Mouse (Mus musculus) fat pad, adult 2 months (tissue): ENCODE data around the gene Cst6.

Experiments used
- DNase-seq: peaks from one replicate; pipeline ENCODE4 v3.0.0-alpha.2; 2011; ENCODE audit warnings: low read depth, low spot score; ENCODE audit errors: extremely low read depth

Cst6 gene

DNA sequence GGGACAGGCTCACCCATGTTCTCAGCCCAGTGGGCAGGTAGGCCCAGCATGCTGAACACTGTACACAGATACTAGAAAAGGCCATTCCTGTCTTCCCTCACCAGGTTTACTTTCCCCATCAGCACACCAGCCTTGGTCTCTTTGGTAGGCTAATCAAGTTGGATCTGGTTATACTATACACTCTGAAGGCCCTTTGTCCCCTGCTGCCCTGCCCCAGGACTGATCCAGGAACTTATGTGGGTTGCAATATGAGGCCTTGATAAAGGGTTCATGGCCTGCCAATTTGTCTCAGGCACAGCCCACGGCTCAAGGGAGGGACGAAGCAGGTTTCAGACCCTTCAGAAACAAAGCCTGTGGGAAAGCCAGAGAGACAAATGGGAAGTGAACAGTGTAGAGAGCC is 4.2 kb upstream of the Cst6 start:
- DNase-seq, result no peak

DNA sequence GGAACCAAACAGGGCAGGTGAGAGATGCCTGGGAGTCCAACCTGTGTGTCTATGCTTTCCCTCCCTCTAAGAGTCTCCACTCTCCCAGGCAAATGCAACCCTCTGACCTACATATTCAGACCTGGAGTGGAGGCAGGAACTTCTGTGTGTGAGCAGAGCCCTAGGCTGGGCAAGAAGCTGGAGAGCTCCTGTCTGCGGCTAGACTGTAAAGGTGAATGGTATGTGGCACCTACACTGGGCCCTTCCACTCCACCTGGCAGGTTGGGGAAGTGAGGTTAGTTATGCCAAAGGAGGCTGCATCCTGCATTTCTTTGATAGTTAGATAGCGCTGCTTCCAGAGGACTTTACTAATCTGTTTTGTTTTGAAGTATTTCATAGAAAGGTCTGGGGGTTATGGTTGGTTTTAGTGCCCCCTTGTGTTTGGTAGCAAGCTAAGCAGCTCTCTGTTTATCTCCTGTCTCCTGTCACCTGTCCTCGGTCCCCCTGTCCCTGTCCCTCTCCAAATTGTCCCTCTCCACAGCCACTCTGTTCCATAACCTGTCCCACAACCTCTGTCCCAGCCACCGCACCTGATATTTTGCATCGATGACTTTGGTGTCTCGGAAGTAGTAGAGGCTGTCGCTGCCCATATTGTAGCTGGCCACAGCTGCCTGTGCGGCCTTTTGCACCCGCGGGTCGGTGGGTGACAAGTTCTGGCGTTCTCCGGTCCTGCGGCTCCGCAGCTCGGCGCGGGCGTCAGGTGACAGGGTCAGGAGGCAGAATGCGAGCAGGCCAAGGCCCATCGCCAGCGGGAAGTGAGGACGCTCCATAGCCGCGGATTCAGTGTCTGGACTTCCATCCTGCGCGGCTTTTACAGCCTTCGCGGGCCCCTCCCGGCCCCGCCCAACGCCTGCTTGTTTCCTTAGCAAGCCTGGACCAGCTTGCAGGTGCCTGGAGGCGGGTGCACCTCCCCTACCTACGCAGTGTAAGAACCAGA is 560 bp downstream of the Cst6 start:
- no peak for DNase-seq

DNA sequence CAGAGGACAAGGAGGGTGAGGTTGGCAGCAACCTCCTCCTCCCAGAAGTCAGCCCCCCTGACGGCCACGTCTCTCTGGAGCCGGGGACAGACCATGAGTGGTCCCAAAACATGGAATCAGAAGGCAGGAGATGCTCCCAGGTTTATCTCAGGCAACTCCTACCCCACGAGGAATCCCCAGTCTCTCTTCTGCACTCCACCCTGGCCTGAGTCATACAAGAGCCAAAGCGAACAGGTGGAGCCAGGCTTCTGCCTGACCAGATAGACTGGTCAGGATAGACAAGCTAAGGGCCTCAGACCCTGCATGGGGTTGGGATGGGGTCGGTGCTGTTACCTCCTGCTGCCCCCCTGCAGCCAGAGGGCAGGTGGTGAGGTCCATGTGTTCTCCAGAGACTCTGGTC is 1.3 kb downstream of the Cst6 start:
- DNase-seq, result no peak

DNA sequence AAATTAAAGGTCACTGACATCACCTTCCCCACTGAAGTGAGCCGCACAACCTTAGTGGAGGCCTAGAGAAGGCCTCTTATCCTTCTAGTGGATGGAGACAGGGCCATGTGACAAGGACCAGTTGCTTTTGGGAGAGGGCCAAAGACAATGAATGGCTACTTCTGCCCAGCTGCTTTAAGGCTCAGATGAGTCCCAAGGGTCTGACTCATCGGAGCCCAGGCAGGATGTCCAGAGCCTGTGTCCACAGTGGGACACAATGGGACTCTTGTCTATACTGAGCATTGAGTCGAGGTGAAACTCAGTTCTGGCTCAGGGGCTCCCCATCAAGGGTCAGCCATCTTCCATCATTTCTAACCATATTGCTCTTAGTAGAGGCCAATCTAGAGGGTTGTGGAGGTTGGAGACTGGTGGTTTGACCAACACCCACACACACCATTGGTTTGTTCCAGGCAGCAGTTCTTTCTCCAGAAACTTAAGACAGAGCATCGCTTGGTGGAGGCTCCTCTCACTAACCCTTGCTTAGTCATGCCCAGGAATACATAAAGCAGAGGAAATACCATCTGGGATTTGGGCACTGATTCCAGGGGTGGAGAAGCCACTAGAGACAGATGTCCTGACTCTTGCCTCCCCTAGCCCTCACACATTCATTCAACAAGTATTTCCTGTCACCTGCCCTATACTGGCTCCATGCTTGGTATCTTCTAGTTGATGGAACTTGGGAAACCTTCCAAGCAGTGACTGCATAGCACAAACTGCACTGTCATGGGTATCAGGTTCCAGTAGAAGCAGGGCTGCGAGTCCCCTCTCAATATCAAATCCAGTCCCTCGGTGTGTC is 3.9 kb downstream of the Cst6 start:
- no peak for DNase-seq

DNA sequence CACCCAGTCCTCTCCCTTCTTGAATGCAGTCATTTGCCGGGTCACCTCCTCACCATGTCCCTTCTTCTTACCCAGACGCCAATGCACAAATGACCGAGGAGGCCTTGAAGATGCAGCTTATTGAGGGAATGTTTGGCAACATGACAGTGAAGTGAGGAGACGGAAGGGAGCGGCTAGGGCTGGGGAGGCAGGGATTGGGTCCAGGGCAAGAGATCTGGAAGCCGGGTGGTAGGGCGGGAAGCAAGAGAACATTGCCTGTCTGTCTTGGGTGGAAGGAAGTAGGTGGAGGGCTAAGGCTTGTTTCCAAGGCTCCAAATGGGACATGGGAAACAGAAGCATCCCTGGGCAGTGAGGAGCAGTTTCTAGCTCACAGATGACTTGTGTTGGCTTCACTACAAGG is 8.0 kb downstream of the Cst6 start:
- DNase-seq, result no peak

DNA sequence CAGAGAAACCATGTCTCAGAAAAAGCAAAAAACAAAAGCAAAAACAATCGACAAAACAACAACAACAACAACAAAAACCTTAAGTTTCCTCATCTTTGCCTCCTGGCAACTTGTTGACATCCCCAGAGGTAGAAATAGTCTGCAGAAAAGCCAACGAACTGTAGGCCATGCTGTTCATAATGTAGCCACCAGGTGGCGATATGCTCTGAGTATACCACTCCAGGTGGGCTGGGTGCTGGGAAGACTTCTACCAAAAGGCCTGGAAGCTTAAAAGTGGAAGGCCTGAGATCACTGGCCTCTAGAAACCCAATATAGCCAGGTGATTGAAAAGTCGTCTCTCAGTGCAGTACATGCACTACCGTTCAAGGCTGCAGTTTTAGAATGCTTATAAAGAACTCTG is 11.4 kb downstream of the Cst6 start:
- no peak for DNase-seq

DNA sequence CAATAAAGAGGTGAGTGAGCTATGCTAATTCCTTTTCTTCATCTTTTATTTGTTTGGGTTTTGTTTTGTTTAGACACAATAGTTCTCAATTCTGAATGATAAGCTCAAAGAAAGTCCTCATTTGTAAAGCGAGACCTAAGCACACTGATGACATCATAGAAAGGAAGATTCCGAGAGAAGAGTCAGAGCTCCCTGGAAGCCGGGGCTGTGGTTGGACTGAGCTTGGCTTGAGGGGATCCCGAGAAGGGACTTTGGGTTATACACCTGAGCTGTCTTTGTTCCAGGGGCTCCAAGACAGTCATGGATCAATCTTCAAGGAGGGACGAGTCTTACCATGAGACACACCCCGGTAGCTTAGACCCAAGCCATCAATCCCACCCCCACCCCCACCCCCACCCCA is 13.9 kb downstream of the Cst6 start, which contains the start of gene Catsper1:
TSS of gene Catsper1 (plus strand) at position 301 of the 400 bp plus-strand sequence.
- no peak for DNase-seq

DNA sequence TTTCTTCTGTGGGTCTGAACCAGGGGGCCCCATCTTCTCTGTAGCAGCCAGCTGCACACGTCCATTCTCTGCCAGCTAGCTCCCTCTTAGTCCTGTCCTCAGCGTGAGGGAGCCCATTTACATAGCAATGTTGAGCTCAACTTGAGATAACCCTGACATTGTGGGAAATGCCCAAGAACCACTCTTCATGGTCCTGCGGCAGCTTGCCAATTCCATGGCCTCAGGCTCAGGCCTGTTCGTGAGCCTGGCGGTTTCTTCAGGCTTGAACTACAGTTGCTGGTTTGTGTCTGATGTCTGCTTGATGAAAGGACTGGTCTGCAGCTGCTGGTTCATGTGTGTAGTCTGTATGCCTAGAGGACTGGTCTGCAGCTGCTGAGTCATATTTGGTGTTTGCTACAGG is 14.6 kb downstream of the Cst6 start:
- no peak for DNase-seq

DNA sequence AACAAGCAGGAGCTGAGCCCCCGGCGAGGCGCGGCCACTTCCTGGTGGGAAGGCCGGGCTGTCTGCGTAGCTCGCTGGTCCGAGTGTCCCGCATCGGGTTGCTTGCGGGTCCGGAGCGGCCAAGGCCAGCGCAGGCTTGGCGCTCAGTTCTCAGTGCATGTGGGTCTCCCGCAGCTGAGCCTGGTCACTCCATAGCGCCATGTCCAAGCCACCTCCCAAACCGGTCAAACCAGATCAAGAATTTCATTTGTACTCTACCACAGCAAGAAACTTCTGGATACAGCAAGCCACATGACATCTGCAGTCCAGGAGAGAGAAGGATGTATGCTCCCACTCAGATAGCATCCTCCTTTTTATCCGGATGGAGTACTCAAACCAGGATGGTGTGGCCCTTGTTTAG is 21.4 kb downstream of the Cst6 start:
- no peak for DNase-seq

DNA sequence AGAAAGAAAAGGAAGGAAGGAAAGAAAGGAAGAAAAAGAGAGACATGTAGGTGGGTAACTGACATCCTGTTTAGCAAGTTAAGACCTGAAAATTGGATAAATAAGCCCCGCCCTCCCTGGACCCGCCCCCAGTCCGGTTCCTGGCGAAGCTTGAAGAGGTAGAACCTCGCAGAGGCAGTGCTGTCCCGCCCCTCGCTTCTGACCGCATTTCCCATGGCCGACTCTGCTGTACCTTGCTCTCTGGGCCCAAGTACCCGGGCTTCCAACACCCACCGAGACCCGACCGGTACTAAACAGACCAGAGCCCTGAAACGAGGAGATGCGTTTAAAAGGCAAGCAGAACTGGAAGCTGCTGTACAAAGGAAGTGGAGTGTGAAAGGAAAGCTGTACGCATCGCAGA is 25.6 kb downstream of the Cst6 start:
- DNase-seq, result no peak

DNA sequence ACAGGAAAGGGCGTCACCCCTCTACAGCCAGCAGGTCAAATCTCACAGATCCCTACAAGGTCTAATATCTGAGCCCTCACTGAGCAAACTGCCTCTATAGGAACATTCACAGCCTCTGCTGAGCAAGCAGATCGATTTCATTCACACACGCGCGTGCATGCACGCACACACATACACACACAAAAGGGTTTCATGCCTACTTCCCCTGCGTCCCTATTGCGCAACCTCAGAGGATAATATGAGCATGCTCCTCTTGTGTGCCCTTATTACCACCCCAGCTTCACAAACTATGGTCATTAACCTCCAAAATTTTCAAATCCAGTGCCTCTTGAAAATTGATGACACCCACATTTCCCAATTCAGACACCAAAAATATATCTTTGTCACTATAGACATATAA is 36.2 kb downstream of the Cst6 start:
- DNase-seq, result no peak

DNA sequence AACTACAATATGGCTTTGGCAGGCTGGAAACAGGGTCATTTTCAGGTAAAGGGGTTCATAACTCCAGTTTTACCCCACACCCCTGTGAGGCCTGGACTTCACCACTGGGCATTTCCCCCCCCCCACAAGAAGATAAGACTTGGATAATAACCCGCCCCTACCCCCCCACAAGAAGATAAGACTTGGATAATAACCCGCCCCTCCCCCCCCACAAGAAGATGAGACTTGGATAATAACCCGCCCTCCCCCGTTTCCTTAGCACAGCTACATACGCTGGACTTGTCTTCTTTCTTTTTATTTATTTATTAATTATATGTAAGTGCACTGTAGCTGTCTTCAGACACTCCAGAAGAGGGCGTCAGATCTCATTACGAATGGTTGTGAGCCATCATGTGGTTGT is 40.3 kb downstream of the Cst6 start:
- DNase-seq, result no peak

DNA sequence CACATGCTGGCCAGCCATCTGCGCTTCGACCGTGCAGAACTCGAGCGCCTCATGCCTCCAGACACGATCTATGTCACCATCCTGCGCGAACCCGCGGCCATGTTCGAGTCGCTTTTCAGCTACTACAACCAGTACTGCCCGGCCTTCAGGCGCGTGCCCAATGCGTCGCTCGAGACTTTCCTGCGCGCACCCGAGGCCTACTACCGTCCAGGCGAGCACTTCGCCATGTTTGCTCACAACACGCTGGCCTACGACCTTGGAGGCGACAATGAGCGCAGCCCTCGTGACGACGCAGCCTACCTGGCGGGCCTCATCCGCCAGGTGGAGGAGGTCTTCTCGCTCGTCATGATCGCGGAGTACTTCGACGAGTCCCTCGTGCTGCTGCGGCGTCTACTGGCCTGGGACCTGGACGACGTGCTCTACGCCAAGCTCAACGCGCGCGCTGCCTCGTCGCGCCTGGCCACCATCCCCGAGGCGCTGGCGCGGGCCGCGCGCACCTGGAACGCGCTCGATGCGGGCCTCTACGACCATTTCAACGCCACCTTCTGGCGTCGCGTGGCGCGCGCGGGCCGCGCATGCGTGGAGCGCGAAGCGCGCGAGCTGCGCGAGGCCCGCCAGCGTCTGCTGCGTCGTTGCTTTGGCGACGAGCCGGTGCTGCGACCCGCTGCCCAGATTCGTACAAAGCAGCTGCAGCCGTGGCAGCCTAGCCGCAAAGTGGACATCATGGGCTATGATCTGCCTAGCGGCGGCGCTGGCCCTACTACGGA is 42.2 kb downstream of the Cst6 start:
- DNase-seq, result no peak

DNA sequence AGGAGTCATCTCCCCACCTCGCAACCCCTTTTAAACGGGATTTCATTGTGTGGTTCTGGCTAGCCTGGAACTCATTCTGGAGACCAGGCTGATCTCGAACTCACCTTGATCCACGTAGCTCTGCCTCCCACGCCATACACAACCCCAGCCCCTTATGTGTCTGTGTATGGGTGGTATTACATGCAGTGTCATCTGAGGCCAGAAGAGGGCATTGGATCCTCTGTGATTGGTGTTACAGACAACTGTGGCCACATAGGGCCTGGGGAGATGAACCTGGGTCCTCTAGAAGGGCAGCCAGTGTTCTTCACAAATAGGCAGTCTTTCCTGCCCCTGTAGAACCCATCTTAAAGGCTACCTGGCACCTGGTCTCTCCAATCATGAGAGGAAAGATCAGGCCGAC is 43.1 kb downstream of the Cst6 start:
- DNase-seq, result no peak

DNA sequence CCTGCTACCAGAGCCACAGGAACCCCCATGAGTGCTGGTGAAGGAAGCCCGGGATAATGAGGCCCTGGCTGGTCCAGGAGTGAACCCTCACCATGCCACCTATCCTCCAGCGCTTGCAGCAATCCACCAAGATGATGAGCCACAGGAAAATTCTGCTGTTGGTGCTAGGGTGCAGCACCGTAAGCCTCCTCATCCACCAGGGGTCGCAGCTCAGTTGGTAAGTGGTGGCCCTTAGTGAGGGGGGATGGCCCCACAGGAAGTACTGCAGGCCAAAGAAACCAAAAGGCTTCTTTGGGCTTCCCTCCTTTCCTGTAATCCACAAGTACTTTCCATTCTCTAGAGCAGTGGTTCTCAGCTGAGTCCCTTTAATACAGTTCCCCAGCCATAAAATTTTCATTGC is 46.9 kb downstream of the Cst6 start:
- no peak for DNase-seq

DNA sequence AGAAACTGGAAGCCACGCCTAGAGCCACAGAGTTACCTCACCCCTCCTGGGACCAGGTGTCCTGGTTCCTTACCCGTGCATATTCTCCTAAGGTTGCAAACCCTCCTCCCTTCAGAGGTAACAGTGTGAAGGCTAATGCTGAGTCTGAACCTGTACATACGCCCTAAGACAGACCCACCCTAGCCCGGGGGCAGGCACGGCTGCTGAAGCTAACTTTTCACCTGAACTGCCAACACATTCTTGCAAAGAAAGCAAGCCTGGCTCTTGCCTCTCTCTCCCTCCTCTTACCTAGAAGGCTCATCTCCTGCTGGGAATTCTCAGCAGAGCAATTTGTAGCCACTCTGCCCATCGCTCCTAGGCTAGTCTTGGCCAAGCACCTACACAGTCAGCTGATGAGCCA is 48.8 kb downstream of the Cst6 start:
- no peak for DNase-seq

DNA sequence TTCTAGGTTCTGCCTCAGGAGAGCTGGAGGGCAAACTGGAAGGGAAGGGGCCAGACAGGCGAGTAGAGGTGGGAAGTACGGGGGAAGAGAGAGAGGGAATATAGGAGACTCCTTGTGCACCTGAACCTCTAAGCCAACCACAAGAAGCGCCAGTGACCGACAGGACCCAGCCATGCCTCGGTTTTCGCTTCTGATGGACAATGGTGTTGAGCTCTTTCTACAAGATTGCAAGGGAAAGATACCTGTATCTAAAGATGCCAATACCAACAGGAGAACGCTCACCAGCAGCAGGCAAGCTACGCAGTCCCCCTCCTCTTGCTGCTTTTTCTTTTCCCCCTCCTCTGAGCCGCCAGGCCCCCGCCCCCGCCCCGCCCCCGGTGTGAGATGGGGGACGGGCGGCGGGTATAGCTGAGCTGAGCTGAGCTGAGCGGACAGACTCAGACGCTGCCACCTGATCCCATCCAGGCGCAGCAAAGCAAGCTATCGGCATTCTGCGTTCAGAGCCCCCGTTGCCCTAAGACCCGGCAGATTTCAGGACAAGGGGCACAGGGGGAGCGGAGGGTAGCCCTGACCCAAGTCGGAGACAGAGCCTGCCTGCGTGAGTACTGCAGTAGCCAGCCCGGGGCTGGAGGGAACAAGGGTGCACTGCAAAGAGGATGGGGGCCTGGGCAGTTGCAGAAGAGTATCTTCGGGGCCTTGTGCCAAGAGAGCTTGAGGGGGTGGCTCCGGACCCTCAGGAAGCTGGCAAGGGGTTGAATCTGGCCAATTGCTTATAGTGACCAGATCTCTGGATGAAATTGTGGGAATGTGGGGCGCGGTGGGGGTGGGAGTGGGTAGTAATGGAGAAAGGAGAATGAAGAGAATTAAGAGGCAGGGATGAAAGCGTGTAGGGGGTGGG is 51.2 kb downstream of the Cst6 start, which contains the start of gene Gal3st3:
TSS of gene Gal3st3 (plus strand) at position 429 of the 898 bp plus-strand sequence.
- no peak for DNase-seq

DNA sequence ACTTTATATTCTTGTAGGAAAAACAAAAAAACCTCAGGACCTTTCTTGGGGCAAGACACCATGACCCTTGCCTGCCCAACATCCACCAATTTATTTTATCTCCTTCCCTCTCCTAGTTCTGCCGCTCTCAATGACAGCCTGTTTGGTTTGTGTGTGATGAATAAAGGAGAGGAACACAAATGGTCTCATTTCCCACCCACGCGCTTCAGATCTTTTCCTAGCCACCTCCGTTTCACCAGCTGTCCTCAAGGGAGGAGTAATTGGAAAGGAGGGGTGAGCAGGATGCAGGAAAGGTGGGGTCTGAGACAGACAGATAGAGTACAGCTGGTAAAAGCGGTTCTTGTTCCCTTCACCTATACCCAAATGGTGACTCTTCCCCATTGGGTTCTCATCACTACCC is 52.7 kb downstream of the Cst6 start:
- DNase-seq, result no peak

DNA sequence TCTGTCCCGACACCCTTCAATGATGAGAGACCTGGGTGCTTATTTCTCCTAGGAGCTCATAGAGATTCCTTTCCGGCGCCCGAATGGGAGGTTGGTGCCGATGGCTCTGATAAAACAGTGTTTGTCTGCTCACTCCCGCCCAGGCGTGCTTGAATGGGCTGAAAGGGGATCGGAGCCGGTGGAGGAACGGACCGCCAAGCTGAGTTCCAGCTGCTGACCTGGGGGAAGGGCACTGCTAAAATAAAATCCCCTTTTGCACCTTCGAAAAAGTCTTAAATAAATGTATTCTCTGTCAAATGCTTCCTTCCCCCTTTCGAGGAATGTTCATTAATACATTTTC is 53.7 kb downstream of the Cst6 start:
- no peak for DNase-seq
